Mouse (Mus musculus) heart, postnatal 25 days (tissue): Measurements from ENCODE around the gene Adgre4. TPM values are rescaled to one million over a fixed set of nuclear protein-coding genes. Genes with fewer than 3 reads are reported as not detected.
A peak's percentile ranks its signal among the peaks of the same experiment; 100 is the strongest.
"Not testable (repeated sequence)": the region's sequence is repeated elsewhere in the genome, so short reads cannot be mapped to it uniquely, and the experiment has no call there.

Experiments used
- DNase-seq: peaks from one replicate; pipeline ENCODE4 v3.0.0; 2022; ENCODE audit warnings: low spot score
- intact Hi-C: fragments of 180-260 bp; cut with DNase I; formaldehyde crosslinking; loops from one replicate; pipeline ENCODE4 v1.15.1; 2025
- total RNA-seq, 2 experiments: library from RNA; stranded (reverse); gene quantifications; 2 replicates each; pipeline ENCODE4 v1.2.3; 2021

Gene Adgre4
- under 1 TPM; 0.42 to 0.44 TPM for total RNA-seq

GRCm38 (mm10) chr17:55749786-55750185 lies at the start of gene Adgre4:
TSS of gene Adgre4 (plus strand) at chr17:55749984.
- intact Hi-C loops: no loop called here
- DNase-seq: no peak

DNA sequence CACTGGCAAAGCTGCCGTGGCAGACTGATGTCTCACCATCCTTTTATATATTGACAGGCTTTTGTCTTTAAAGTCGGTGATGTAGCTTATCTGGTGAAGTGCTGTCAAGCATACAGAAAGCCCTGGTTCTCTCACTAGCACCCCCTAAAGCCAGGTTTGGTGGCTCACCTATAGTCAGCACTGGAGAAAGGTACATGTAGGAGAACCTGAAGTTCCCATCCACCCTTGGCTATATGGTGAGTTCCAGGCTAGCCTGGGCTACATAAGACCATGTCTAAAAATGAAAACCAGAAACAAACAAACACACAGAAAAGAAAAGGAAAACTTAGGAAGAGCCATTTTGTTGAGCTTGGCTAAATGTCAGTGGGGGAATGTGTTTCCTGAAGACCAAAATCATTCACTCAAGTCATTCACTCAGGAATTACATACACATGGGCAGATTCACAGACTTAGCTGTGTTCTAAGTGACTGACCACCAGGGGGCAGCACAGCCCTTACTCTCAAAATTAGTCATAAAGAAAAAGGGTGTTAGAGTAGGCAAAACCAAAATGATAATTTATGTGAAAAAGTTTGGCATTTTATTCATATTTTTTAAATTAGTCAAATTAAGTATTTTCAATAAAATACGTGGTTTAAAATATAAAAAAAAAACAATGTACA lies 47.5 kb upstream of the Adgre4 start:
- intact Hi-C loops: loop anchor here (5.0 kb wide), 2 partner anchors 185 to 255 kb away; partner anchors contain the start of gene Yju2
- DNase-seq: no peak

DNA sequence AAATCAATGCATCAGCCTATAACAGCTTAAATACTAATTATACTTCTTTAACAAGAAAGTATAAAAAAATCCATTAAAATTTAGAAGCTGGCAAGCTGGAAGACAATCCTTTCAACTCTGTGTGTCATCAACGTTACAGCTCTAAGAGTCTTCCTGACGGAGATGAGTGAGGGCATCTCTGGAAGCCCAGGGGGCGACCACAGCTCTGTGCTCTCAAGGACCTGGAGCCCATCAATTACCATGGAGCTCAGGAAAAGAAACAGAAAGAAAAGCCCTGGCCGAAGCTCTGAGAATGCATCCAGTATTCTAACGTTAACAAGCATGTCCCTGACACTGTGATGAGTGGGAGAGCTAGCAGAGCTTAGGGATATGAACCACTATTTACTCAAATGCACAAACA lies 46.9 kb upstream of the Adgre4 start:
- no peak for DNase-seq
- intact Hi-C loops: loop anchor here (5.0 kb wide), 2 partner anchors 184 to 254 kb away; partner anchors contain the start of gene Yju2

DNA sequence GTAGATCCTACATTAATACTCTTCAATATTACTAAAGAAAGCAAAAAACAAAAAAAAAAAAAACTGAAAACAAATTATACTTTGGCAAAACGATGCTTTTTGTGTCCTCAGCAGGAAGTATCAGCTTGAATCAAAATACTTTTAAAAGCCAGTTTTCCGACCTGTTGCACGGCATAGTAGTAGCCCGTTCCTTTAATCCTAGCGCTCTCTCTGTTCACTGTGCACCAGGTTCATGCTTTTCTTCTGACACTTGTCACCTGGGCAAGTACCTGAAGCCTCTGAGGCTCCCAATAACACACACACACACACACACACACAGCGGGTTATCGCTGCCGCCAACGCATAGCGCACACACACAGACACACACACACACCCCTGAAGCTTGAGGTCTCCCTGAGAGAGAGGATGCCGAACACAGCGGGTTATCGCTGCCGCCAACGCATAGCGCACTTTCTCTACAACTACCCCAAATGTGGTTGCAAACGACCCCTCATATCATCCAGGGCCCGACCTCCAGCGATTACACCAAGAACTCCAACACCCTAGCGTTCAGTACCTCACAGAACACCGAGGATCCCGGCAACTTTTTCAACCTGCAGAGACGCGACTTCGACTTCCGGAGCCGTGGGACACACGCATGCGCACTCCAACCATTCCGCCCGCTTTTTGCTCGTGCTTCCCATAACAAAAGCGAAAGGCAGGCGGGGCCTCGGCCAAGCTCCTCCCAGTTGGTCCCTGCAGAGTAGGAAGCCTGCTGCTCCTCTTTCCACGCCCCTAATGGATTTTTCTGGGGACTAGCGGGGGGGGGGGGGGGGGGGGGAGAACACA lies 37.6 kb upstream of the Adgre4 start, which contains the start of gene Pot1b:
Pot1b (minus strand) TSS at position 645 of the 828 bp plus-strand sequence.
- intact Hi-C loops: loop anchor here (5.0 kb wide), 1 partner anchor 230 kb away; no protein-coding TSS in a partner anchor
- peak; percentile 94 for DNase-seq

- intact Hi-C loops: no loop called here
- no peak for DNase-seq
These were observed 28.5 kb upstream of the Adgre4 start for GRCm38 (mm10) chr17:55721270-55721669.

DNA sequence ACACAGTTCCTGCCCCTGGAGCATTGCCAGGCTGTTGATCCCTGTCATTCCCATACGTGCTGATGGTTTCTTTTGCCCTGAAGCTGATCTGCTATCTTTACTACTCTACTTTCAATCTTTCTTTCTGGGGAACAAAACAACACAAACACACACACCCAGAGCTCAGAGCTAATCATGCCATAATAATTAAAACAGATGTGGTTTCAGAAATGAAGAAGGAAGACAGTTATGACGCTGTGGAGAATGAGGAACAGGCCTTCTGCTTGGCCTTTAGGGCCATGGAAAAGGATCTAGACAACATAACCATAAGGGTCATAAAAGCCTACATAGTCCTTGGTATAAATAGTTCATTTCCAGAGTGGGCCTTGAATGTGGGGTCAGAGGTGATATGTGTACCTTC lies 27.5 kb upstream of the Adgre4 start:
- DNase-seq: no peak
- intact Hi-C loops: no loop called here

GRCm38 (mm10) chr17:55726193-55726592 lies 23.6 kb upstream of the Adgre4 start:
- DNase-seq: no peak
- intact Hi-C loops: no loop called here

- DNase-seq: no peak
- intact Hi-C loops: no loop called here
These were observed 13.1 kb upstream of the Adgre4 start for GRCm38 (mm10) chr17:55736675-55737074.

GRCm38 (mm10) chr17:55751170-55751569 lies 1.4 kb downstream of the Adgre4 start:
- intact Hi-C loops: no loop called here
- DNase-seq: no peak

GRCm38 (mm10) chr17:55813642-55814041 lies 63.9 kb downstream of the Adgre4 start:
- intact Hi-C loops: no loop called here
- DNase-seq: no peak

- DNase-seq: no peak
- intact Hi-C loops: no loop called here
These were observed 67.1 kb downstream of the Adgre4 start for GRCm38 (mm10) chr17:55816853-55817252.

- intact Hi-C loops: no loop called here
- DNase-seq: no peak
These were observed 71.8 kb downstream of the Adgre4 start for GRCm38 (mm10) chr17:55821566-55821965.

DNA sequence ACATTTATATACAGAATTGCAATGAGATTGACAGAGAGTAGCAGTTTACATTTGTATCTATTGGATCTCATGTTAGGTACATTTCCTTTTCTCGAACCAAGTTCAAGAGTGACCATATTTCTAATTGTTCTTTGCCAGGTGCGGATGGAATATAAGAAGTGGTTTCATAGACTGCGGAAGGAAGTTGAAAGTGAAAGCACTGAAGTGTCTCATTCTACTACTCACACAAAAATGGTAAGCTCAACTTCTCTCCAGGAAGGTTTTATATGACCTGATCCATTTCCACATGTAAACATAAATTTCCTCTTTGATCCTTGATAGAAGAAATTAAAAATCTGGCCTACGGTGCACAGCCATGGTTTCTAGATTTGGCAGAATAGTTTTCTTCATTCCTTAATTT lies 93.3 kb downstream of the Adgre4 start:
- DNase-seq: no peak
- intact Hi-C loops: no loop called here

DNA sequence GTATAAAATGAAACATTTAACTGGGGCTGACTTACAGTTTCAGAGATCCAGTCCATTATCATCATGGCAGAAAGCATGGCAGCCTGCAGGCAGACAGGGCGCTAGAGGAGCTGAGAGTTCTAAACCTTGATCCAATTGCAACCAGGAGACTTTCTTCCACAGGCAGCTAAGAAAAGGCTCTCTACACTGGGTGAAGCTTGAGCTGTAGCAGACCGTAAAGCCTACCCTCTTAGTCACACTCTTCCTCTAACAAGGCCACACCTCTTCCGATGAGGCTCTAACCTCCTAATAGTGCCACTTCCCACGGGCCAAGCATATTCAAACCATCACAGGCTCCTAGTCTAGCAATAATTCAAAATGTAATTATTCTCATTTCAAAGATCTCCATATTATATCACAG lies 127.4 kb downstream of the Adgre4 start:
- intact Hi-C loops: no loop called here
- no peak for DNase-seq

- not testable (repeated sequence) for DNase-seq
- intact Hi-C loops: loop anchor here (2.0 kb wide), 1 partner anchor 67 kb away; no protein-coding TSS in a partner anchor
These were observed 128.5 kb downstream of the Adgre4 start for GRCm38 (mm10) chr17:55878282-55878635.

GRCm38 (mm10) chr17:55878636-55879369 lies 129.0 kb downstream of the Adgre4 start, which contains the start of gene Zfp119a:
TSS of gene Zfp119a (minus strand) at chr17:55878930.
- intact Hi-C loops: loop anchor here (2.0 kb wide), 1 partner anchor 66 kb away; no protein-coding TSS in a partner anchor
- DNase-seq: peak; percentile 76

DNA sequence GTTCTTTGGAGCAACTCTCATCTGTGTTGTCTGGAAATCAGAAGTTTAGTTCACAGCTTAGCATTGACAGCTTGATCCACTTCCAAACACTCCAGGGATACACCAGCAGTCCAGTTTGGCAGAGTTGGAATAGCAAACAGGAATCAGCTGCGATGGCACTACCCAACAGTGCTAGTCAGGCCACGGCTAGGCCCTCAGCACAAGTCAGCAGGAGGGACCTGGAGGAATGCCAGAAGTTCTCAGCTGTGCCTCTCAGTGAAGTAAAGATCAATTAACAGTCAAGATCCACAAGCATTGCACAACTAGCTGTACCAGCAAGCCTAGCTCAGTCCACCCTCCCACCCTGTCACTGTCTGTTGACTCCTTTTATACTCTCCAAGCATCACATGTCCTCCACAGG lies 133.8 kb downstream of the Adgre4 start:
- DNase-seq: no peak
- intact Hi-C loops: loop anchor here (5.0 kb wide), 1 partner anchor 74 kb away; the partner anchor contains the start of gene Yju2

DNA sequence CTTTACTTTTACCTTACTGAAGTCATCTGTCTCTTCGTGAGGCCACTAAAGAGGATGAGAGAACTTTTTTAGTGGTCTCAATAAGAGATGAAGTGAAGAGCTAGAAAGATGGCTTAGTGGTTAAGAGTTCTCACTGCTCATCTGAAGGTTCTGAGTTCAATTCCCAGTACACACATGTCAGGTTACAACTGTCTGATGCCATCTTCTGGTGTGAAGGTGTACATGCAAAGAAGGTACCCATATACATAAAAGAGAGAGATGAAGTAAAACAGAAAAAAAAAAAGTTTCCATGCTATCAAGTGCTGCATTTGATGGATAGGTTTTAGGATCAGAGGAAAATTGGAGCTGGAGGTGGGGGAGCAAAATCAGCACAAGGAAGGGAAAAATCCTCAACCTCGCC lies 135.1 kb downstream of the Adgre4 start:
- intact Hi-C loops: loop anchor here (5.0 kb wide), 2 partner anchors 72 to 183 kb away; partner anchors contain the start of gene Yju2
- DNase-seq: no peak

DNA sequence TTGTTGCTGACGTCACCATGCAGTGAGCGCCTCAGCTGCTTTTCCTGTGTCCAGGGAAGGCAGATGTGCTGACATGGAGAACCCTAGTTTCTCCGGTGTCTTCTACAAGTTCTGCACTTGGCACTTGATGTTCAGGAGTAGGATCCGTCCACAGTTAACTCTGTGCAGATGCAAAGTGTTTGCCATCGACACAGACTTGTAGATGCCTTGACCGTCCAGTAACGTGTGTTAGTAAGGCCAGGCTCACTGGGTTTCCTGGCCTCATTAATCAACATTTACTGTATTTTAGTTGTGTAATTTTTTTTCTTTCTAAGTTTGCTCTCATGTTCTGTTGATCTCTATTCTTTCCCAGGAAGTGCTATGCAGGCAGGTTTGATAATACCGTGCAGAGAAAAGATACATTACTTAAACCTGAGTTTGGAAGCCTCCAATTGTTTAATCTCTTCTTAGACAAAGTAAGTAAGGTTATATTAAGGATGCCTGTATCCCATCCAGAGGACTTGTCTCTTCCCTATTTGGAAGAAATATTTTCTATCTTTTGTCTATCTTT lies 142.7 kb downstream of the Adgre4 start:
- DNase-seq: not testable (repeated sequence)

DNA sequence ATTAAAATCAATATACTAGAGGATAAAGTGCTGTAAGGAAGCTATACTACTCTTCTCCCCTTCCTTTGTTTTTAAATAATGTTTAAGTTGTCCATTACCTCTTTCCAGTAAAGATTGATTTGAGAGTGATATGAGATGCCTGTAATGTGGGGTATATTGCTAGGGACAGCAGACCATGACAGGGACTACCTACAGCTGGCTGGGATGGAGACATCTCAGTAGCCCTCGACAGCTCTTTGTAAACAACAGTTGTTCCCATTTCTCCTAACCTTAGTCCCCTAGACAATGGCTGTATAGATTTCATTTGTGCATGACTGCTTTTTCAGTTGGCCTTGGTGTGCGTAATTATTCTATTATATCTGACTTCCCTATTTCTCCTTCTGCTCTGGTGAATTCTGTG lies 153.3 kb downstream of the Adgre4 start:
- no peak for DNase-seq

More for the DNA sequence above, 142.7 kb downstream of the Adgre4 start:
- intact Hi-C loops: not testable (repeated sequence)

More for the DNA sequence above, 153.3 kb downstream of the Adgre4 start:
- intact Hi-C loops: no loop called here
